Mouse (Mus musculus) 416B (cell line): ENCODE data around the gene Ston1.

Experiments used
- DNase-seq: peaks from one replicate; pipeline ENCODE4 v3.0.0; 2011; ENCODE audit warnings: low read depth

The Ston1 gene

DNA sequence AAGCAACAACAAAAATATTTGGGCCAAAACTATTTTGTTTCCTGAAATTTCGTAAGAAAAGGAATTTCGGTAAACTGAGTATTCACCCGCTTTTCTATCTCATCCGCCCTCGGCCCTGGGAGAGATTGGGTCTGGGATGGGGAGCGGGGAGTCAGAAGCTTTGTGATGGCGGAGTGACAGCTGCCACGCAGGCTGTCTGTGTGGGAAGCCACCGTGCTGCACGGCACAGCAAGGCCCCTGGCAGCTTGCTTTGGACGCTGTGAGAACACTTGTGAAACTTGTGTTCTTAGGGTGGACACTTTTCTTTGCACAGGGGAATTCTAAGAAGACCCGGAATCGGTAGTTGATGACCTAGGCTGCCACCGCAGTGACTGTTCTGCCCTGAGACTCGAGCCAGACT, 10.1 kb upstream of the Ston1 start:
- no peak for DNase-seq

DNA sequence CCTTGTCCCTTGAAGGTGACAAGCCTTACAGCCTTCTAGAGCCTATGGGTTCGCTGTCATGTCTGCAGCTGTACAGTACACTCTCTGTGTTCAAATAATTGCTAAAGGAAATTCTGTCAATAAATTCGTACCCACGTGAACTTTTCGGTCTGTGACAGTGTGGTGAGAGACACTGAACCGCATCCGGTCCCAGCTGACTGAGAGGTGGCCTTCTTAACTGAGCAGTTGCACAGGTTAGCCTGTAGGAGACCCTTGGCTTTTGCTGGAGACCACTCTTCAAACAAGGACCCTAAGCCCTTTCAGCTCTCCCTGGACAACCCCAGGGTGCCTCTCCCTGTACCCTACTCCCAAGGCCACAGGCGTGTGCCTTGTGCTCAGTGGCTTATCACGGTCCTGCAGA, 9.3 kb upstream of the Ston1 start:
- DNase-seq: no peak

DNA sequence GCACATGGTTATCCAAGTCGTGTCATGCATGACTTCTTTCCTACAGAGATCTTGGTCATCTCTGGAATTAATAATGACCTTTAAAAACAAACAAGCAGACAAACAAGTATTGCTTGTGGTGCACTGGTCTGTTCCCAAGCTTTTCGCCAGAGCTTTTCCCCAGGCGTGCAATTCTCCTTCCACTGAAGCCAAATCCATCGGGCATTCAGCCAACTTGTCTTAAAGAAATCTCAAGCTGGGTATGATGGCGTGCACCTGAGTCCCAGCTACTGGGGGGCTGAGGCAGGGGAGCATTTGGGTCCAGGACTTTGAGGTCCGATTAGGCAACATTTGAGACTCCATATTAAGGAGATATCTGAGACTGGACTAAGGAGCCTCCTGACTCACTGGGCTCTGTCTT, 7.2 kb upstream of the Ston1 start:
- DNase-seq: no peak

- no peak for DNase-seq
These were observed 2.4 kb upstream of the Ston1 start for GRCm38 (mm10) chr17:88595071-88595470.

GRCm38 (mm10) chr17:88596068-88596467, 1.4 kb upstream of the Ston1 start:
- no peak for DNase-seq

- no peak for DNase-seq
These were observed 801 bp upstream of the Ston1 start for GRCm38 (mm10) chr17:88596544-88597221.

- no peak for DNase-seq
These were observed 554 bp downstream of the Ston1 start for GRCm38 (mm10) chr17:88598056-88598420.

DNA sequence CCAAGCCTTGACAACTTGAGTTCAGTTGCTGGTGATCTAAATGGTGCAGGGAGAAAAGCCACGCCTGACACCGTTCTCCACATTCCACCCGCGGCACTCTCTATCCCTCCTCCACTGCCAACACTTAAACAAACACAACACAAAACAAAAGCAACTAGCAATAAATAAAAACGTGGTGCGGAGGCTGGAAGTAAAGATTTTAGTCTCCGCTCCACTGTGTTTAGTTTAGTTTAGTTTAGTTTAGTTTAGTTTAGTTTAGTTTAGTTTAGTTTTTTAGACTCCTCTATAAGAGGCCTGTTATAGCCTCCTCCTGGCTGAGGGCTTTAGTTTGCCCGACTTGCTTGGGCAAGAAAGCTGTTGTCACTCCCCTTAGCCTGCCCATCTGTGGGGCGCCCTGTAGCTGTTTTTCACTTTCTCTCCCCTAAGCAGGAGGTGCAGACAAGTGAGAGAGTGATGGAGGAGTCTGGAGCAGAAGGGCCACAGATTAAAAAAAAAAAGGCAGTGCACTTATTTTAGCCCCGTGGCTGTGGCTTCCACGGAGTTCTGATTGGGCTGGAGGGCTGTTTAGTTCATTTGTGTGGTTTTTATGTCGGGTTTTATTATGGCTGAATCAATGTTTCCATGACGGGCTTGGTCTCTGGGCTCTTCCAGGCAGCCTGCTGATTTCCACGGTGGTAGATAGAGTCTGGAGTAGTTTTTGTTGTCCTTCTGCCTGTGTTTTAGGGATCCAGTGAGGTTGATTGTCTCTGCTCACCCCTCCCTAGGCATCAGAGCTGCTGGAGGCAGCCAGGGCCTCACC, 1.3 kb downstream of the Ston1 start:
- peak; percentile 15 for DNase-seq

DNA sequence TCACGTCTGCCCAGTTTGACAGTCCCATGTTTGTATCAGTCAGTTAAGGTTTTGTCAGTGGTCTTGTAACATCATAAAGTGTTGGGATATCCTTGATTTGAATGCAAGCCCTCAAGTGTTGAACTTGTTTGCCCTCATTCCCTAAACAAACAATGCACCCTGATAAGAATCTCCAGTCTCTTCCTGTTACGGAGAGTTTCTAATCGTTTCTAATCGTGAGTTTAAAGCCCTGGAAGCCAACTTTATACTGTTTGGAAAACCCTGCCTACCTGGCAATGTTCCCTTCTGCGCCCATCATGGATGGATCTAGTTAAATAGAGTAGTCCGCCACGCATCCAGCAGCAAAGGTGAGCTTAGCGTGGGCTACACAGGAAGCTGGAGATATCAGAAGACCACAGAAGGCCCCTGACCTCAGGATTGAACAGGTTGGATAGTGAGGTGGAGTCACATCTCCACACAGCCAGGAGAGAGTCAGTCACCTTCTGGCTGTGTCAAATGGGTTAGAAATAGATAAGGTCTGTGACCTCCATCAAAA, 3.1 kb downstream of the Ston1 start:
- DNase-seq: no peak

GRCm38 (mm10) chr17:88603943-88604342, 6.5 kb downstream of the Ston1 start:
- no peak for DNase-seq

- no peak for DNase-seq
These were observed 8.6 kb downstream of the Ston1 start for GRCm38 (mm10) chr17:88606056-88606455.

DNA sequence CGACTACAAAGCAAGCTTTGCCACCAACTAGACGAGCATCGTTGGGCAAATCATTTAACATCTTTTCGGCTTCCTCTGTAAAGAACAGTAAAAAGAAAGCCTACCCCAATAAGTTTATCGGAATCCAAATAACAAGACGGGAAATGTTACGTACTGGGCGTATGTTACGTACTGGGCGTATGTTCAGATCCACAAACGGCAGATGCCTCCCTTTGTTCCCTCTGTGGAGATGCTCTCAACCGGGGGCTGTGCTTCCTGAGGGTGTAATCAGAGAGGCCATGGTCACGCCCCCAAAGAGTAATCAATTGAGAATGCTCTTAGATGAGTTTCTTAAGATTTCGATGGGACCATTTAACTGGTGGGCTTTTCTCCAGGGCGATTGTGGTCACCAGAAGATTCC, 11.9 kb downstream of the Ston1 start:
- DNase-seq: no peak

DNA sequence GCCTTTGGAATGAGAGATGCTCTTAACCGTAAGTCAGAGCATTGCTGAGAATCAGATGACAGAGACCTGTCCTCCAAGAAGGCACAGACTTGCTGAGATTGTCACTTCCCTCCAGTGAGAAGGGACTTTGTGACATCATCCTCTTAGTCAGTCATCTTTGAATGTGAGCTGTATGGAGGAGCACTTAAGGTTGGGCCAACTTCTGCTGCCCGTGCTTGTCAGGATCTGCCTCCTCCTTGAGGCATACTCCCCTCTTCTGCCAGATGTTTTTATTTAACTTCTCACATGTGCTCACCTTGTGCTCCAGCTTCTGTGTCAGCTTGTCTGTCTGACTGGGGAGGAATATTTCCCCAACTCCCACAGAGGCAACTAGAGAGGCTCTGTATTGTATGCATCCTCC, 13.6 kb downstream of the Ston1 start:
- no peak for DNase-seq

DNA sequence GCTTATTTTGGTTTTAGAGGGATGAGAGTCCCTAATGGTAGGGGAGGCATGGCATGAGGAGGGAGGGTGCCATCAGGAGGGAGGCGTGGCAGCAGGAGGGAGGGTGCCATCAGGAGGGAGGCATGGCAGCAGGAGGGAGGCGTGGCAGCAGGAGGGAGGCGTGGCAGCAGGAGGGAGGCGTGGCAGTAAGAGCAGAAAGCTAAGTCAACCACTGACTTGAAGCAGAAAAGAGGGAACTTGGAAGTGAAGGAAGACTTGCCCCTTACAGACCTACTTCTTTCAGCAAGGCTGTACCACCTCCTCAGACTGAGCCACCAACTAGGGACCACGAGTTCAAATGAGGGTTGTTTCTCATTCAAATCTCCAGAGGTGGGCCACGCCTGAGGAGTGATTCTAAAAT, 15.7 kb downstream of the Ston1 start:
- DNase-seq: peak; percentile 6

- no peak for DNase-seq
These were observed 16.2 kb downstream of the Ston1 start for GRCm38 (mm10) chr17:88613721-88614120.

DNA sequence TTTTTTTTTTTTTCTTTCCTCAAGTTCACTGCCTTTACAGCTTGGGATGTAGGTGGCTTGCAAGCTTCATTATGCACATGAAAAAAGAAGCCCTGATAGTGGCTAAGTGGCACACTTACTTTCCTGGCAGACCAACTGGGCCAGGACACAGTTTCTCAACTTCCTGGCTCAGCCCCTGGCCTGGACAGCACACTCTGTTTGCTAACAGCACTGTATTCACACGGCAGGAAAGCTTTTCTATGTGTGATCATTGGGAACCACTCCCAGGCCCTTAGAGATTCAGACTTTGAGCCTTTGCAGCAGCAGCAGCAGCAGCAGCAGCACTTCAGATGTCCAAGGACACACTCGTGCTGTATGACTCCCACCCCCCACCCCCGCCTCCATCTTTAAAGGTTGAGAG, 16.8 kb downstream of the Ston1 start:
- DNase-seq: no peak

GRCm38 (mm10) chr17:88614733-88615132, 17.2 kb downstream of the Ston1 start:
- DNase-seq: no peak

DNA sequence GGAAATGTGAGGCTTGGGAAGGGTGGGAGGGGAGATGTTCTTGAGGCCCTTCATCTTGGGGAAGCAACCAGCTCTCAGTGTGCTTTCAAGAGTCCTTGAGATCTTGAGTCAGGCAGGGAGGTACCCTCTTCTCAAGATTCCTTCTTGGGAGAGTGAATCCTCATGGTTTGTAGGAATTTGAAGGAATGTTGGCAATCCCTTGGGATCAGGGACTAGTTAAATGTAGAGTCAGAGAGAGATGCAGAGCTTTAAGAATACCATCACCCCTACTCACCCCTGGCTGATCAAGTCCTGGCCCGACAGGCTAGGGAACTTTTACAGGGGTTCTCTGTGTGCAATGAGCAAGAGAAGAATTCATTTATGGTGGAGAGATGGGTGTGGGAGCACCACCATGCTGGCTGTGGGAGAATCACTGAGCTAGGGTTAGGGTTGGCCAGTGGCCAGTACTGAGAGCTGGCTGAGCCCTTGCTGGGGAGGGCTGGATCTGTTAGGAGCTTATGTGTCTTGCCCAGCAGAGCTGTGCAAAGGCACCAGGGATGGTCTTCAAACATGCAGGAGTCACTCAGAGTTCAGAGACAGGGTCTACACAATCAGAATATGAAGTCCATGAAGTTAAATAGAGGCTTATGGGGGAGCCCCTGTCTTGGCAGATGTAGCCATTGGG, 18.1 kb downstream of the Ston1 start:
- DNase-seq: no peak

DNA sequence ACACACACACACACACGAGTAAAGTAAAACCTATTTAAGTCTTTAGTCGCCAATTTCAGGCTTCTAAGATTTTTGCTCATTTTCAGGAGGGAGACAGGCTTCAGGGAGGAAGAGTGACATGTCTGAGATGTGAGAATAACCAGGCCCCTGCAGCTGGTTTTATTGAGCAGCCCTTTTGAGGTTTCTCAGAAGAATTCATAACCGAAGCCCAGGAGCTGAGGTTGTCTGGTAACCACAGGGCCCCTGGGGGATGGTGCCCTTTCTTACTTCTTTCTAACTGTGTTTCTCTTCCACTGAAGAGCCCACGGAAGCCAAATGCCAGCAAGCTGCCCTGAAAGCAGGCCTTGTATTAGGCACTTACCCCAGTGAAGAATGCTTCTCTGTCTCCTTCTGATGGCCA, 23.5 kb downstream of the Ston1 start:
- DNase-seq: no peak

DNA sequence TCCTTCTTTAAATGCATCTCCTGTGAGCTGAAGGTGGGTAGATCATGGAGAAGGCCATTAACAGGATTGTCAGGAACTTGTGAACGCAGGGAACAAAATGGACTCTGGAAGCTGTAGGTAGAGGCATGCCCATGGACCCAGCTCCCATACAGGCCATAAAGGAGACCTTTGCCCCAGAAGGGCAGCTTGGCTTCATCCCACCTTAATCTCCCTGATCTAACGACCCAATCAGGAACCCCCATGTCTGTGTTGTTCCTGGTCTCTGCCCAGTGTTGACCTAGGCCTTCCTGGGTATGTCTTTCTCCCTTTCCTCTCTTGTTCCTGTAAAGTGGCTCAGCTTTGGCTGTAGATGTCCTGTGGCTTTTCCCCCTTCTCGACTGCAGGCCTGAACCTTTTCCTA, 23.9 kb downstream of the Ston1 start:
- DNase-seq: no peak

- DNase-seq: no peak
These were observed 25.2 kb downstream of the Ston1 start for GRCm38 (mm10) chr17:88622711-88623110.

DNA sequence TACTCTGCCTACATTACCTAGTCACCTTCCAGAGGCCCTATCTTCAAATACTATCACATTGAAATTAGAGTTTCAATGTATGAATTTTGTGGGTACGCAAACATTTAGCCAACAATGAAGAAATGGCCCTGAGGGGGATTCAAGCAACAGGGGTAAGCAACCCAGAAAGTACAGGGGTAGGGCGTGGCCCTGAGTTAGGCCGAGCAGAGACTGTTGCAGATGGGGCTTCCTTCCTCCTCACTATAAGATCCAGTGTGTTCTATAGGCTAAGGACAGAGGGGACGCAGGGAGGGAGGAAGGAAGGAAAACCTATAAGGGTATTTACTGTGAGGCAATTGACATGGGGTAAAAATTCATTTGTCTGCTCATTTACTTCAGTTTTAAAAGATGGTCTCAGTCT, 26.9 kb downstream of the Ston1 start:
- DNase-seq: no peak

- DNase-seq: no peak
These were observed 27.9 kb downstream of the Ston1 start for GRCm38 (mm10) chr17:88625350-88625749.
